Mouse (Mus musculus) midbrain, embryonic 10.5 days (tissue): ENCODE measurements at regions not wholly inside any gene's neighbourhood (a gene's known extent, or its start where the extent isn't known, plus 50 kb on each side); places are given as distances from the start of the nearest gene placed in this dataset.

Experiments used
- DNase-seq: peaks from one replicate; pipeline ENCODE4 v3.0.0-alpha.2; 2017; ENCODE audit warnings: low spot score
- H3K27ac ChIP-seq: fragments of 300-500 bp; sonication (generic); replicated peaks from 2 replicates; pipeline ENCODE4 v1.5.1; 2016; ENCODE audit warnings: mild to moderate bottlenecking
- H3K27me3 ChIP-seq: fragments of 300-500 bp; sonication (generic); 2 replicates; pipeline ENCODE4 v1.6.1; 2016; ENCODE audit warnings: low read depth, mild to moderate bottlenecking; ENCODE audit not compliant: poor library complexity, severe bottlenecking
- H3K36me3 ChIP-seq: fragments of 300-500 bp; sonication (generic); 2 replicates; pipeline ENCODE4 v1.6.1; 2016; ENCODE audit warnings: mild to moderate bottlenecking, moderate library complexity
- H3K4me1 ChIP-seq: fragments of 300-500 bp; sonication (generic); 2 replicates; pipeline ENCODE4 v1.6.1; 2016
- H3K4me3 ChIP-seq: fragments of 300-500 bp; sonication (generic); 2 replicates; pipeline ENCODE4 v1.5.1; 2016; ENCODE audit warnings: mild to moderate bottlenecking, moderate library complexity
- H3K9me3 ChIP-seq: fragments of 300-500 bp; sonication (generic); replicated peaks from 2 replicates; pipeline ENCODE4 v1.6.1; 2016; ENCODE audit warnings: mild to moderate bottlenecking
- WGBS: fragments of 180-500 bp; shearing (Covaris S2); methylation state at CpG from one replicate; pipeline ENCODE4 v1.1.7; 2016; 5-methylcytosine and 5-hydroxymethylcytosine counted together

DNA sequence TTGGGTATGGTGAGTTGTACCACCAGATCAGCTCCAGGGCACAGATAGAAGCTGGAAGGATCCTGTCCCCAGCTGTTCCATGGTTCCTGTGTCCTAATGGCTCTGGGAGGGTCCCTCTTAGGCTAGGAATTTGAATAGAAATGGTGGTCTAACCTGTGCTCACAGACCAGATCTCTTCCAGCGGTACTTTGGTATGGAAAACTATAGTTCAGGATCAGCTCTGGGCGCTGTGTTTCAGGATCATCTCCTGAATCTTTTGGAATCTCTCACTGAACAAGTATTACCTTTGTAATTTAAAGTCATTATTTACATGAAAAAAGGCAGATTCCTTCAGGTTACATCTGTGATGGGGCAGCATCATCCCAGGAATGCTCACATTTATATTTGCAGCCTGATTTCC lies 208.1 kb upstream of the Podxl start:
- DNase-seq: no peak
- Histone ChIP-seq H3K27me3 (no peaks in the 10 kb centered on the region), H3K4me1 (no peaks in the 10 kb centered on the region), H3K36me3 (no peaks in the 10 kb centered on the region), H3K27ac (no peak overlapping the region), H3K9me3 (no peaks in the 10 kb centered on the region; the same call in 1 of the 2 replicates), H3K4me3 (no peak overlapping the region)
- 92% methylated on average over 2 of the region's 2 CpGs for WGBS

GRCm38 (mm10) chr6:31745589-31745988 lies 181.8 kb upstream of the Podxl start:
- no peak overlapping the region for H3K27ac ChIP-seq
- H3K4me3 ChIP-seq: no peak overlapping the region
- no peaks in the 10 kb centered on the region for H3K9me3 ChIP-seq
- DNase-seq: no peak
- no peaks in the 10 kb centered on the region for H3K36me3 ChIP-seq
- no peaks in the 10 kb centered on the region for H3K4me1 ChIP-seq
- H3K27me3 ChIP-seq: no peaks in the 10 kb centered on the region
- WGBS: 83% methylated on average over 1 of the region's 1 CpGs

GRCm38 (mm10) chr6:31731391-31731790 lies 167.6 kb upstream of the Podxl start:
- Histone ChIP-seq H3K36me3 (no peaks in the 10 kb centered on the region), H3K27me3 (no peaks in the 10 kb centered on the region), H3K9me3 (no peaks in the 10 kb centered on the region), H3K4me1 (no peaks in the 10 kb centered on the region), H3K27ac (no peak overlapping the region), H3K4me3 (no peak overlapping the region)
- WGBS: 75% methylated on average over 4 of the region's 4 CpGs
- no peak for DNase-seq

DNA sequence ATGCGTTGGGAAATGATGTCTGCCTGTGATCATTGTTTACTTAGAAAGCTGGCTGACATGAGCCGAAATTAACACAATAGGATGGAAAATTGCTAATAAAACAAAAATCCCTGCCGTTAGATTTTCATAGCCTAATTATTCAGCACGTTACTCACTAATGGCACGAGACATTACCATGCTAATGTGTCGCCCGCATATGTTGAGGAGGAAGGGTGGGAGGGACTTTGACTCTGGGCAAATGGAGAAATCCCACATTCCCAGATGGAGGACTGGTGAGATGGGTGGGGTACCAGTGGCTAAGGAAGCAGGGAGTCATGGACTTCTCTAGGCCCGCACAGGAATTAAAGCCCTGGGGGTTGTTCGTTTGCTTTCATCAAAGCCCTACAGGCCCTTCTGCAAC lies 155.8 kb upstream of the Podxl start:
- H3K4me3 ChIP-seq: no peak overlapping the region
- no peaks in the 10 kb centered on the region for H3K36me3 ChIP-seq
- H3K4me1 ChIP-seq: no peaks in the 10 kb centered on the region
- H3K9me3 ChIP-seq: no peaks in the 10 kb centered on the region
- WGBS: 78% methylated on average over 9 of the region's 9 CpGs
- DNase-seq: no peak
- no peaks in the 10 kb centered on the region for H3K27me3 ChIP-seq
- H3K27ac ChIP-seq: no peak overlapping the region

DNA sequence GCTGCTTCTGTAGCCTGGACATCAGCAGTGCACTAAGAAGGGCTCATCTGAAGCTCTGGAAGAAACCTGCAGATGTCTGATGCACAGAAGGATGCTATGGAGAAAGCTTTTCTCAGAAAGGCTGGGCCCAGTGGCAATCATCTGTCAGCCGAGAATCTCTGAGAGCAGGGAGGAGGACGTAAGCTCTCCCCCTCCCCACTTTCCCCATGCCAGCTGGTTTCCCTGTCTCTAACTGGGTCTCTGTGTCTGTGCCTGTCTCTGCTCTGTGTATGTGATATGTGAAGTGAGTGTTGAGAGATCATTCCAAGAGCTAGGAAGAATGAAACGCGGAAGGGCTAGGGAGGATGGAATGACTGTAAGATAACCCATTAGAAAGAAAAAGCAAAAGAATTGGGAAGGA lies 155.1 kb upstream of the Podxl start:
- Histone ChIP-seq H3K27me3 (no peaks in the 10 kb centered on the region), H3K36me3 (no peaks in the 10 kb centered on the region), H3K9me3 (no peaks in the 10 kb centered on the region), H3K4me3 (no peak overlapping the region), H3K27ac (no peak overlapping the region), H3K4me1 (no peaks in the 10 kb centered on the region)
- WGBS: 85% methylated on average over 4 of the region's 4 CpGs
- no peak for DNase-seq

- Histone ChIP-seq H3K4me1 (no peaks in the 10 kb centered on the region), H3K4me3 (no peak overlapping the region)
- 28% methylated on average over 12 of the region's 12 CpGs for WGBS
Observed at GRCm38 (mm10) chr6:31717531-31717930, 153.8 kb upstream of the Podxl start.

GRCm38 (mm10) chr6:31707256-31707655 lies 143.5 kb upstream of the Podxl start:
- 75% methylated on average over 3 of the region's 3 CpGs for WGBS
- H3K4me1 ChIP-seq: peaks cover 7% of the 10 kb centered on the region
- H3K27me3 ChIP-seq: no peaks in the 10 kb centered on the region

More at GRCm38 (mm10) chr6:31717531-31717930, 153.8 kb upstream of the Podxl start:
- Histone ChIP-seq H3K9me3 (no peaks in the 10 kb centered on the region), H3K27me3 (no peaks in the 10 kb centered on the region), H3K27ac (no peak overlapping the region), H3K36me3 (no peaks in the 10 kb centered on the region)
- peak; percentile 55 for DNase-seq

GRCm38 (mm10) chr6:31704191-31704590 lies 140.4 kb upstream of the Podxl start:
- DNase-seq: no peak
- H3K4me3 ChIP-seq: no peak overlapping the region
- no peaks in the 10 kb centered on the region for H3K9me3 ChIP-seq
- H3K4me1 ChIP-seq: peaks cover 7% of the 10 kb centered on the region
- WGBS: 84% methylated on average over 6 of the region's 6 CpGs
- no peaks in the 10 kb centered on the region for H3K36me3 ChIP-seq
- no peaks in the 10 kb centered on the region for H3K27me3 ChIP-seq
- no peak overlapping the region for H3K27ac ChIP-seq

More at GRCm38 (mm10) chr6:31707256-31707655, 143.5 kb upstream of the Podxl start:
- Histone ChIP-seq H3K27ac (no peak overlapping the region), H3K4me3 (no peak overlapping the region), H3K36me3 (no peaks in the 10 kb centered on the region), H3K9me3 (no peaks in the 10 kb centered on the region)
- DNase-seq: no peak

DNA sequence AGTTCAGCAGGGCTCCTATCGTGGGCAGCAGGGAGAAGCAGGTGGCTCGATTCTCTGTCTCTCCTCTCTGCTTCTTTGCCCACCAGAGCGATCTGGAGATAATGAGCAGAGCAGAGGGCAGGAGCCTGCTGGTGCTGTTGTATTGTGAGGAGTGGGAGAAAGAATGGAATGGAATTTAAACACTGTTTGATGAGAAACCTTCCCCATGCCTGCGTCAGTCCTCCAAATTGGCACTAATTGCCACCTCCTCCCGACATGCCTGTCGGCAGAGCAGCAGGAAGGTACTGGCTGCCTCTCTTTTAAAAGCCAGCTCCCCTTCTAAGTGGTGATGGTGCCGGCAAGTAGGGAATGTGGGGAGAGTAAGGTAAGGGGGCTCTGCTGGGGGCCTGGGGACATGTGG lies 139.2 kb upstream of the Podxl start:
- no peaks in the 10 kb centered on the region for H3K27me3 ChIP-seq
- no peak overlapping the region for H3K4me3 ChIP-seq
- no peaks in the 10 kb centered on the region for H3K36me3 ChIP-seq
- DNase-seq: no peak
- H3K27ac ChIP-seq: no peak overlapping the region
- no peaks in the 10 kb centered on the region for H3K9me3 ChIP-seq
- WGBS: 38% methylated on average over 7 of the region's 7 CpGs
- H3K4me1 ChIP-seq: peaks cover 7% of the 10 kb centered on the region

GRCm38 (mm10) chr6:31695885-31696284 lies 132.1 kb upstream of the Podxl start:
- no peaks in the 10 kb centered on the region for H3K4me1 ChIP-seq
- no peaks in the 10 kb centered on the region for H3K36me3 ChIP-seq
- 65% methylated on average over 3 of the region's 3 CpGs for WGBS
- H3K27me3 ChIP-seq: no peaks in the 10 kb centered on the region
- H3K4me3 ChIP-seq: no peak overlapping the region
- no peak overlapping the region for H3K27ac ChIP-seq
- no peak for DNase-seq
- no peaks in the 10 kb centered on the region for H3K9me3 ChIP-seq

- Histone ChIP-seq H3K9me3 (no peaks in the 10 kb centered on the region), H3K27ac (no peak overlapping the region), H3K36me3 (no peaks in the 10 kb centered on the region), H3K27me3 (no peaks in the 10 kb centered on the region), H3K4me3 (no peak overlapping the region), H3K4me1 (no peaks in the 10 kb centered on the region)
- DNase-seq: no peak
- 90% methylated on average over 1 of the region's 1 CpGs for WGBS
Observed at GRCm38 (mm10) chr6:31693047-31693446, 129.3 kb upstream of the Podxl start.

- DNase-seq: no peak
- WGBS: 87% methylated on average over 6 of the region's 6 CpGs
- H3K9me3 ChIP-seq: no peaks in the 10 kb centered on the region
- H3K4me1 ChIP-seq: no peaks in the 10 kb centered on the region
- H3K4me3 ChIP-seq: no peak overlapping the region
- no peaks in the 10 kb centered on the region for H3K27me3 ChIP-seq
- no peak overlapping the region for H3K27ac ChIP-seq
- H3K36me3 ChIP-seq: no peaks in the 10 kb centered on the region
Observed at GRCm38 (mm10) chr6:31692024-31692423, 128.2 kb upstream of the Podxl start.

- Histone ChIP-seq H3K27ac (no peak overlapping the region), H3K9me3 (no peaks in the 10 kb centered on the region), H3K4me3 (no peak overlapping the region), H3K27me3 (no peaks in the 10 kb centered on the region), H3K4me1 (0 out of 2 replicates have a peak, but pooled peaks cover 6% of the 10 kb centered on the region), H3K36me3 (no peaks in the 10 kb centered on the region)
- DNase-seq: no peak
- 82% methylated on average over 2 of the region's 2 CpGs for WGBS
Observed at GRCm38 (mm10) chr6:31680101-31680500, 116.3 kb upstream of the Podxl start.
